Mouse (Mus musculus): ENCODE data around the gene Slc38a3.

GRCm38 (mm10) chr9:107663525-107663924 is 5.8 kb downstream of the Slc38a3 start:
- TF ChIP-seq GATA1 (IDR thresholded peaks at IDR 0.05; ENCODE audit: borderline replicate concordance, low read length) (no peak), FLI1 (IDR thresholded peaks at IDR 0.05; ENCODE audit: low read length) (no peak)

Data from megakaryocyte, embryonic 14.5 days (primary cell).